Mouse (Mus musculus) embryo, embryonic 9.5 days (tissue): ENCODE data around the gene Toporsl.

Source experiments
- DNase-seq: peaks from one replicate; pipeline ENCODE4 v3.0.0-alpha.2; 2017; ENCODE audit errors: extremely low spot score

Gene Toporsl

DNA sequence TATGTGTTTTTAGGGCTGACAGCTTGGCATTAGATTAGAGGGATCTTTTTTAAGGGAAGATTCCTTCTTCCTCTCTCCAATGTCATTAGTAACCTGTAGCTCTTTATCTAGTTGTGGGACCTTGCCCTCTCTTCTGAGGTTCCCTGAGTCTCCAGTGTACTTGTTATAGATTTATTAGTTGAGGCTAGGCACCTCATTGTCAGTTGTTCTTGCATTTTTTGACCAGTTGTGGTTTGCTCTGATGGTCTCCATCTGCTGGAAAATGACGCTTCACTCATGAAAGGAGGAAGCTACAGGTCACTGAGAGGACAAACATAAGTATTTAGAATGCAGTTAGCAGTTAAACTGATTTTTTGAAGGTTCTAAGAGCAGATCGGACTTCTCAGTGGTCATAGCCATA lies at the start of gene Toporsl:
TSS of gene Toporsl (plus strand) at position 348 of the 400 bp plus-strand sequence.
- no peak for DNase-seq

DNA sequence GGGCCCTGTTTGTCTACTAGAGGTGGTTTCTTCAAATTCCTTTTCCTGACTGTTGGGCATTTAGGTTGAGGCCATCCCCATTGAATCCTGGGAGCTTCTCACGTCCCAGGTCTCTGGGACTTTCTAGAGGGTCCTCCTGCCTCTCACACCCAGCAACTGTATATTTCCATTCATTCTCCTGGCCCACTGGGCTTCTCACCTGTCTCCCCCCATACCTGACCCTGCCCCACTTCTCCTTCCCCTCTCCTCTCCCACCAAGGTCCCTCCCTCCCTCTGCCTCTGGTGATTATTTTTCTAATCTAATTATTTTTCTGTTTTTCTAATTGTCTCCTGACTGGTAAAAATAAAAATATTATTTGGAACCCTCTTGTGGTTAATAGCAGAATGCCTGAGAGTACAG lies 38.4 kb upstream of the Toporsl start:
- no peak for DNase-seq

DNA sequence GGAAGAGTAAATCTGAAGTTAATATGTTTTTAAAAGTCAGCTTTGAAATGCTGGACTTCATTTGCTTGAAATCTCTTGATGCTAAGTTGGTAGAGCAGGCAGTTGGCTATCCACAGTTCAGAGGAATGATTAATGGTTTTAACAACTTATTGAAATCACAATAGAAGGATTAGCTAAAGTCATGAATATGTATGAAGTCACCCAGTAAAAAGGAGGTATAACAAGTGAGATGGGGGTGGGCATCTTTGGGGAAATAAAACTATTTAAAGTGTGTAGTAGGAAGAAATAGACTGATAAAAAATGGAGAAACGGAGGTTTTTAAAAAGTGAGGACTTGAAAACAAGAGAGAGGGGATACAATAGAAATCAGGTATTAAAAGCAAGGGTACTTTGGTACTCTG lies 38.0 kb upstream of the Toporsl start:
- no peak for DNase-seq

DNA sequence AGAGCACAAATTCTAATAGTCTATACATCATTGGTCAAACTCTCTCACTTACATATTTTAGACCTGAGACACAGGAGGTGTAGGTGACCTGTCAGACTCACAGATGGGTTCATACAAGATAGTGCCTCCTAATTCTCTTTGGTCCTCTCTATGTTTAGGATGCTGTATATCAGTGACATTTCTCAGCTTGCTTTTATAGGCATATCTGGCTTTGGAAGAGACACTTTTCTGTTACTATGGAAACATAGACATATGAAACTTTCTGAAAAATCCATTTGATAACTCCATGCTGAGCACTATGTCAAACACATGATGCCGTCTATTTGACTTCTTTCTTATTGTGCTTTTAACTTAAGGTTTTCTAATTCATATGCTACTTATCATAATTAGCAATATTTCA lies 32.2 kb upstream of the Toporsl start:
- DNase-seq: no peak

DNA sequence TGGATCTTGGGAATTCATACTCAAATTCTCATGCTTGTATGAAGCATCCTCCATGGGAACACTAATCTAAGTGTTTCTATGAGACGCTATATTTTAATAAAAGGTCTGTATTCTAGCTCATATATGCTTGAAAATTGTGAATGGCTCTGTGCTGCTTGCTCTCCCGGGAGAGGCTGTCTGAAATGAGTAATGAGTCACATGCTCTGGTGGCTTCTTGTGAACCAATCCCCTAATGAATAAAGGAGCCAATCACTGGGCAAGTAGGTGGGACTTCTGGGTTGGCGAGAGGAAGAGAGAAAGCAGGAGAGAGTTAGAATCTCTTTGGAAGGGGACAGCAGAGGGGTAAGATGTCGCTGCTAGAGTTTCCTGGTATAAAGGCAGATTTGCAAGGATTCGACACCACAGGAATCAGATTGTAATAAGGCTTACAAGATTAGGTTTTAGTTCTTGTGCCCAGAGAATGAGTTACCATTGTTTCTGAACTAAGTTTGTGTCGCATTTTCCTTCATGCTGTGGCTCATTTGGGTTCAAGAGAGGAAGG lies 9.8 kb upstream of the Toporsl start:
- DNase-seq: no peak

DNA sequence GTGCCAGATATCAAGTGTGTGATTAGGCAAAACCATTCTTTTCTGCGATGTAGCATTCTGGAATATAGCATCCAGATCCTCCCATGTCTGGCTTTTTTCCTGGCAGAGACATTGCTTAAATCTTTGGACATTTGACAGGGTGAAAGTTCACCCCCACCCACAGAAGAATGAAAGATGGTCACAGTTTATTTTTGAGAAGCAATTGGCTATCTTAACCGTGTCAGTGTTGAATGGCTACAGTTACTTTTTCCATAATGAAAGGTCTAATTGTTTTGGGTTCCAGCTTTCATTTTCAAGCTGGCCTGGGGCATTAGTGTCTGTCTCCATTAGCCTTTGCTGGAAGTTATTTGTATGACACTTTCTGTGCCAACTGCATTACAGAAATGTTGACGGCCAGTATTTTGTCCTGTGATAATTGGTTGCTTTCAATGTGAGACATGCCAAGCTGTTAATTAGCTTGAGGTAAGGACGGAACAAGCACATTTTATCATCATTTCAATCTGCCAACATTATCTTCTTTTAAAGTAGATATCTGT lies 2.2 kb upstream of the Toporsl start:
- DNase-seq: no peak

DNA sequence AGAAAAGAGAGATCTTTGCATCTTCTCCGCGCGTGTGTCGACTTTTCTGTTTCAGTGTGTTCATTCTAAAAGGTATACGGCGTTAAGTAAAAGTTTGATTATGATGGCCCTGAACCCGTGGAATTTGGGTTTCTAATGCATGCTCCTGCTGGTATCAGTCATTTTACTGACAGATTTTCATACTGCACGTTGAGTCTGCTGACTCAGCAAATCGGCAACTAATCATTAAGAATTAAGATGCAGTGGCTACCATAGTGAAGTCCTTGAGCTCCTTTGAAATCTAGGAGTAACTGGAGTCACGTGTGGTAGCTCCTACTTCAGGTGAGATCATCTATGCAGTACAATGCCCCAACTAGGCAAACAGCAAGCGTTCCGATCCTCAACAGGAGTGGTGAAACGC lies 1.4 kb upstream of the Toporsl start:
- DNase-seq: no peak

DNA sequence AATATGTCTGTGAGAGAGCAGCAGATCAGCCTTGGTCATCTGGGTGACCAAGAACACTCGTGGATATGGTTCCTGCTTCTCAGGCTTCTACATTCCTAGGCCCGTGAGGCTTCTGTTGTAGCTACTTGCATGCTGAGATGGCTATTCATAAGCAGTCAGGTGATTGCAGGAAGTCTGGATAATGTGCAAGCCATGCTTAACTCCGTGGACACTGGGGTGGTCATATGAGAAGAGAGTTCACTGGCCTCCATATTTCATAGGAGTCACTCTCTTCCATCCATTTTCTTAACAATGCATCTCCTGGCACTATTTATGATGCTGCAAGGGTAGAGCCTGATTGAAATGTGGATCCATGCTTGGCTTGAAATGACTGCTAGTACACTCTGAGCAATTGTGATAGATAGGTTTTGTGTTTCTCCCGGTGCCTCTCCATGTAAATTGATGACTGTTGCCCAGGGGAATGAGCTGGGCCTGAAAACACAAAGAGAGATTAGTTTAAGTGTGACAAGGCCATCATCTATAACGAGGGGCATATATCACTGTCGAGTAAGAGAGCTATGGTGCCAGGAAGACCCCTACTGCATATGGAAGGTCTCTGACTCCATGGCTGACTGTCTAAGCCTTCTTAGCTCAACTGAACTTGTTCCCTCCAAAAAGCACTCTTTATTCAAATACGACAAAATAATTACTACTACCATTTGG lies 2.3 kb downstream of the Toporsl start:
- DNase-seq: no peak

DNA sequence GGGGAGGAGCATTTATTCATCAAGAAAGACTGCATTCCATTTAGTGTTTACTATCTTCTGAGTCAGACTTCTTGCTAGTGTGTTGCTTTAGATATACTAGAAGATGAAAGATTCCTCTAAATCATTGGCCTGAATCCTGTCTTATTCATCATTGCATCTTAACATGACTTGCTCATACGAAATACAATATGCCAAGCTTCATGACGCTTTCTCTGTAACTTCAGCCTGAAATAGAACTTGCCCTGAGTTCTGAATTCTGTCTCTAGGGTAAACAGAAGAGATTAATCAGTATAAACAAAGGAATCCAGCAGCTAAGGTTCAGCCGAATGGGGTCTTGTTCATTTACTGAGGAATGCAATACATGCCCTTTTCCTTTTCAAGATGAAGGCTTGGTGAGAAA lies 10.8 kb downstream of the Toporsl start:
- no peak for DNase-seq

DNA sequence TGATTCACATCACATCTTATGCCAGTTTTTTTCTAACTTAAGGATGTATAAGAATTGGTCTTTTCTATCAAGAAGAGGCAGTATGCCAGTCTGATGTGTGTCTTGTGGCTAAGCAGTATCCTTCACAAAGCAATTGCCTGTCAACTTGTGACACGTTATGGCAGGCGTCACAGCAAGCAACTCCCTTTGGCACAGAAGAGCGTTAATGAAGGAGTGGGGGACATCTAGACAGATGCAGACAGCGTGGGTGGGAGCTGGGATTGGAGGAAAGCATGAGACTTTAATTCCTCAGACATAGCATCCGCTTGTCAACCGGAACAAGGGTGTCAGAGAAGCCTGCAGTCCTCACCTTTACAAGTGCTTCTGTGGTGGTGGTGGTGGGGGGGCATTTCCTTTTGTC lies 38.9 kb downstream of the Toporsl start:
- no peak for DNase-seq

DNA sequence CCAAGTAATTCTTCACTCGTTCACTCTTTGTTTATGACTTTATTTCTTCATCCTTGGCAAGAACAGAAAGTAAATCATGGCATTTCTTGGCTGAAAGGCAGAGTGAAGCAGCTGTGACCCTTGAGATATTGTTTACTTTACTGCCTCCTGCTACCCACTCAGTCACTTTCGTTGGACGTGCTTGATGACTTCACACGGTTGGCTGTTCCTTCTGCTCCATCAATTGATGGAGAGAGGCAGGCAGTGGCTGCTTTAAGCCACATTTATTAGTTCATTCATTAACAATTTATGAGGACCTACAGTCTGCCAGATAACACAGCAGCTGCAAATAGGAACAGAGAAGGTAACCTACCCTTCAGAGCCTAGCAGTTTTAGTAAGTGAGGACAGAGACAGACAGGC lies 51.7 kb downstream of the Toporsl start:
- no peak for DNase-seq

DNA sequence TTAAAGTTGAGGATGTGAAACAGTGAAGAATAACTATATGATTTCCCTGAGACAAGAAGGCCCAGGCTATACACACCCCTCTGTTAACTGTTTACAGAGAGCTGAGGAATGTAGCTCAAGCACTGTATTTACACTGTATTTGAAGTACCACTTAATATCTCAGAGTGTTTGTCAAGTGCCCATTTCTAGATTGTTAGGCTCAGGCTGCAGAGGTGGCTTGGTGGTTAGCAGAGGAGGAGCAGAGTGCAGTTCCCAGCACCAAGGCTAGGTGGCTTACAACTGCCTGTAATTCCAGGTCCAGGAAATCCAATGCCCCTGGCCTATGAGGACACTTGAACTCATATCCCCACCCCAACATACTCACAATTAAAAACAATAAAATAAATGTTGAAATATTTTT lies 63.6 kb downstream of the Toporsl start:
- DNase-seq: no peak

DNA sequence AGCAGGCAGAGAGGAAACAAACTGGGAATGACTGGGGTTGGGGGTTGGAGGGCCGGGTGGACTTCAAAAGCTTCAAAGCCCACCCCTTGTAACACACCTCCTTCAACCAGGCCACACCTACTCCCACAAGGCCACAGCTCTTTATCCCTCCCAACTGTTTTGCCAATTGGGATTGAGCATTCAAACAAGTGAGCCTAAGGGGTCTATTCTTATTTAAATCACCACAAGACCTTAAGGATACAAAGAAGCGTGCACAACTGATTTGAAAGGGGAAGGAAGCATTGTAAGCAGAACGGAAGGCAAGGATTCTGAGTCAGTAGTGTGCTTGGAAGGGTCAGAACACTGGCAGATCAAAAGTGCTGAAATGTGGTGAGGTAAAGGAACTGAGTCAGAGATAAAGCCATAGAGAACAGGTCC lies 64.6 kb downstream of the Toporsl start:
- peak; percentile 19 for DNase-seq

DNA sequence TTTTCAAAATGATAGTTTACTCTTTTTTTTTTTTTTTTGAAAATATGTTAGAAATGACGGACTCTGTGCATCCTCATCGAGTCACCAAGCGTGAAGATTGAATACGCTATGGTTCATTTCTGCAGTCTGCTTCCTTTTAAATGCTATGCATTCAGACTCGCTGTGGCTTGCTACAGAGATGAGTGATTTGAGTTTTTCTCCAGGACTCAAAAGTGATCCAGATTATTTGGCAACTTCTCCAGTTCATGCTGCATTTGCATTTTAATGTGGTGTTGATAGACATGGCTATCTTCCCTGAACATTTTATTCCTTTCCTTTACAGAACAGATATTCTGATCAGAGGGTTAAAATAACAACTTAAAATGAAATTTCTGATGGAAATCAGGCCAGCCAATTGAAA lies 65.2 kb downstream of the Toporsl start:
- DNase-seq: no peak
